Mouse (Mus musculus): Measurements from ENCODE around the gene Gm20458. TPM values are rescaled to one million over a fixed set of nuclear protein-coding genes. Genes with fewer than 3 reads are reported as not detected.

Gm20458 gene
- total and polyA plus RNA-seq, 3 experiments = 8.0 to 17.2 (median 9.2) TPM

DNA sequence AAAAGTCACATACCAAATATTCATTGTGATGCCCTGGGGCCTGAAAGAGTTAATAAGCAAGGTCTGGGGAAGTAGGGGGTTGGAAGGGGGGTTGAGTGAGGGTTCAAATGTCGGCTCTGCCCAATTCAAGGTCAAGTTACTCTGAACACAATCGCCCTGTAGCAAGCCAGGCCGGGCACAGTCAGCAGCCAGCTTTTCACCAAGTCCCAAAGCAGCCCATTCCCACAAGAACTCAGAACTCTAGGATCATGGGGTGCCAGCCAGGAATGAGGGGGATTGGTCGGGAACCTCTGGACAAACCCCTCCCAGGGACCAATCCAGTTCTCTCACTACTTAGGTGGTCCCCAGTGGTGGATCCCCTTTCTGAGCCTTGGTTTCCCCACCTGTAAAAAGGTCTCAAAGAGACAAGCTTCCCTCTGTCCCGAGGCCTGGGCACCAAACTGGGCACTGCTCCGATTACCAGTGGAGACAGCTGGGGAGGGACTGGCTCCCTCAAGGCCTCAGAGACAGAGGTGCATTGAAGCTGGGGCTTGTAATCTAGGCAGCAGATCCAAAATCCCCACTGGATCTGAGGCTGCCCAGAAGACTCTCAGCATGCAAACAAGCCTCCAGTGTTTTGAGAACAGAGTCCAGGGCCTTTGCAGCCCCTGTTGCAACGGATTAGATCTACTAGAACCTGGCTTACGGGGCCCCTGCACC is 24.4 kb upstream of the Gm20458 start:
- peaks cover 12% of the 10 kb centered on the region for H3K4me1 ChIP-seq (ENCODE audit: control insufficient read depth, insufficient read depth, low read length)
- 46% methylated on average over 8 of the region's 8 CpGs for WGBS
- no peak for TF ChIP-seq EP300 (IDR thresholded peaks at IDR 0.05; ENCODE audit: insufficient read depth, low read depth, low read length)
- no peak for TF ChIP-seq POLR2A (IDR thresholded peaks at IDR 0.05; ENCODE audit: insufficient read depth, low read depth, low read length)
- TF ChIP-seq CTCF (IDR thresholded peaks at IDR 0.05) = no peak
- H3K4me3 ChIP-seq = no peak overlapping the region
- no peak overlapping the region for H3K9ac ChIP-seq (ENCODE audit: low read depth, low read length)
- H3K36me3 ChIP-seq (ENCODE audit: control insufficient read depth, insufficient read depth, low read length) = no peaks in the 10 kb centered on the region
- DNase-seq = no peak
- H3K27ac ChIP-seq = peak overlapping the region; percentile 9; the same call in 1 of the 2 replicates
- no peaks in the 10 kb centered on the region for H3K79me2 ChIP-seq (replicated peaks; ENCODE audit: control insufficient read depth, insufficient read depth, low read length)
- intact Hi-C loops (cut with DNase I) = no loop called here
- H3K27me3 ChIP-seq (ENCODE audit: control insufficient read depth, insufficient read depth, low read length) = no peaks in the 10 kb centered on the region

GRCm38 (mm10) chr2:164436961-164437360 is 23.8 kb upstream of the Gm20458 start:
- H3K36me3 ChIP-seq (ENCODE audit: control insufficient read depth, insufficient read depth, low read length) = no peaks in the 10 kb centered on the region
- no peak overlapping the region for H3K9ac ChIP-seq (ENCODE audit: low read depth, low read length)
- peak in 1 of 2 experiments; percentile 47 for DNase-seq
- TF ChIP-seq POLR2A (IDR thresholded peaks at IDR 0.05; ENCODE audit: insufficient read depth, low read depth, low read length) = no peak
- TF ChIP-seq EP300 (IDR thresholded peaks at IDR 0.05; ENCODE audit: insufficient read depth, low read depth, low read length) = no peak
- no peak for TF ChIP-seq CTCF (IDR thresholded peaks at IDR 0.05)
- no peaks in the 10 kb centered on the region for H3K27me3 ChIP-seq (ENCODE audit: control insufficient read depth, insufficient read depth, low read length)
- intact Hi-C loops (cut with DNase I) = no loop called here
- peaks cover 12% of the 10 kb centered on the region for H3K4me1 ChIP-seq (ENCODE audit: control insufficient read depth, insufficient read depth, low read length)
- peak overlapping the region; percentile 9; the same call in 1 of the 2 replicates for H3K27ac ChIP-seq
- no peaks in the 10 kb centered on the region for H3K79me2 ChIP-seq (replicated peaks; ENCODE audit: control insufficient read depth, insufficient read depth, low read length)
- 64% methylated on average over 3 of the region's 3 CpGs for WGBS
- no peak overlapping the region for H3K4me3 ChIP-seq

DNA sequence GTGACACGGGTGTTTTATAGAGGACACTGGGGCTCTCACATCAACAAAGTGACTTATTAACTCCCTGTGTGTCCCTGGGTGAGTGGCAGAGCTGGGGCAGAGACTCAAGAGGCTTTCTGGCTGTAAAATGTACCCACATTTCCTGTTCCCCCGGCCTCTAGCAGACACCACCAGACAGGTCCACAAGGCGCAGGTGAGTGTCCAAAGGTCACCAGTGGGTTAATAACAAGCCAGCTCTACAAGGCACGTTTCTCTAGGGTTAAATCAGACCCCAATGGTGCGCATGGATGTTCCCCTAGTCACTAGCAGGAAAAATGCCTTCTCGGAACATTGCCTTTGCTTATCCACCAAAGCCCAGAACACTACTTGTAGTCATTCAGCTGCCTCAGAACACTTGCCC is 23.1 kb upstream of the Gm20458 start:
- H3K27ac ChIP-seq = no peak overlapping the region
- DNase-seq = no peak
- no peaks in the 10 kb centered on the region for H3K79me2 ChIP-seq (replicated peaks; ENCODE audit: control insufficient read depth, insufficient read depth, low read length)
- intact Hi-C loops (cut with DNase I) = no loop called here
- 81% methylated on average over 6 of the region's 6 CpGs for WGBS
- H3K4me1 ChIP-seq (ENCODE audit: control insufficient read depth, insufficient read depth, low read length) = peaks cover 8% of the 10 kb centered on the region
- H3K9ac ChIP-seq (ENCODE audit: low read depth, low read length) = no peak overlapping the region
- no peaks in the 10 kb centered on the region for H3K36me3 ChIP-seq (ENCODE audit: control insufficient read depth, insufficient read depth, low read length)
- TF ChIP-seq EP300 (IDR thresholded peaks at IDR 0.05; ENCODE audit: insufficient read depth, low read depth, low read length) = no peak
- no peak for TF ChIP-seq POLR2A (IDR thresholded peaks at IDR 0.05; ENCODE audit: insufficient read depth, low read depth, low read length)
- no peak for TF ChIP-seq CTCF (IDR thresholded peaks at IDR 0.05)
- no peak overlapping the region for H3K4me3 ChIP-seq
- H3K27me3 ChIP-seq (ENCODE audit: control insufficient read depth, insufficient read depth, low read length) = no peaks in the 10 kb centered on the region

GRCm38 (mm10) chr2:164438257-164438656 is 22.5 kb upstream of the Gm20458 start:
- TF ChIP-seq EP300 (IDR thresholded peaks at IDR 0.05; ENCODE audit: insufficient read depth, low read depth, low read length) (no peak), POLR2A (IDR thresholded peaks at IDR 0.05; ENCODE audit: insufficient read depth, low read depth, low read length) (no peak), CTCF (IDR thresholded peaks at IDR 0.05) (no peak)
- Histone ChIP-seq H3K36me3 (ENCODE audit: control insufficient read depth, insufficient read depth, low read length) (no peaks in the 10 kb centered on the region), H3K27me3 (ENCODE audit: control insufficient read depth, insufficient read depth, low read length) (no peaks in the 10 kb centered on the region), H3K27ac (no peak overlapping the region), H3K4me3 (no peak overlapping the region), H3K9ac (ENCODE audit: low read depth, low read length) (no peak overlapping the region), H3K79me2 (replicated peaks; ENCODE audit: control insufficient read depth, insufficient read depth, low read length) (no peaks in the 10 kb centered on the region), H3K4me1 (ENCODE audit: control insufficient read depth, insufficient read depth, low read length) (peaks cover 7% of the 10 kb centered on the region)
- 65% methylated on average over 8 of the region's 8 CpGs for WGBS
- DNase-seq = no peak
- intact Hi-C loops (cut with DNase I) = no loop called here

GRCm38 (mm10) chr2:164439001-164439421 is 21.8 kb upstream of the Gm20458 start:
- WGBS = 51% methylated on average over 3 of the region's 3 CpGs
- TF ChIP-seq CTCF (IDR thresholded peaks at IDR 0.05) = no peak
- no peak overlapping the region for H3K4me3 ChIP-seq
- no peak overlapping the region for H3K27ac ChIP-seq
- H3K36me3 ChIP-seq (ENCODE audit: control insufficient read depth, insufficient read depth, low read length) = no peaks in the 10 kb centered on the region
- peak in 1 of 2 experiments; percentile 37 for DNase-seq
- peaks cover 7% of the 10 kb centered on the region for H3K4me1 ChIP-seq (ENCODE audit: control insufficient read depth, insufficient read depth, low read length)
- H3K9ac ChIP-seq (ENCODE audit: low read depth, low read length) = no peak overlapping the region
- no peaks in the 10 kb centered on the region for H3K79me2 ChIP-seq (replicated peaks; ENCODE audit: control insufficient read depth, insufficient read depth, low read length)
- H3K27me3 ChIP-seq (ENCODE audit: control insufficient read depth, insufficient read depth, low read length) = no peaks in the 10 kb centered on the region
- intact Hi-C loops (cut with DNase I) = no loop called here

DNA sequence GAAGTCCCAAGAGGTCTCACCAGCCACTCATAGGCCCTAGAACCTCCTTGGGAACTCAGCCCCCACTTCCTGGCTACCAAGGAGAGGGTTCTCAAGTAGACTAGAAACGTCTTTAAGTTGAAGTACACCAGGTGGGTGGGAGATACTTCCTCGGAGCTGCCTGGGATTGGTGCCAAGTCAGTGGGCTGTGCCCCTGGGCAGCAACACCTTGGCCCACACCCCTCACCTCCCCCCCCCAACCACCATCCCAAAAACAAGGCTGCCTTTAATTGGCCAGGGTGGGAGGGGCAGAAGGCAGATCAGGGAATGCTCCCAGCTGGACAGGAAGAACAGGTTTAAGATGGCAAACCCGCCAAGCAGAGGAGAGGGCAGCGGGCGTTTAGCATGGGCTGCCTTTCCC is 20.5 kb upstream of the Gm20458 start:
- no peak for TF ChIP-seq EP300 (IDR thresholded peaks at IDR 0.05; ENCODE audit: insufficient read depth, low read depth, low read length)
- TF ChIP-seq CTCF (IDR thresholded peaks at IDR 0.05) = no peak
- no peak for TF ChIP-seq POLR2A (IDR thresholded peaks at IDR 0.05; ENCODE audit: insufficient read depth, low read depth, low read length)
- no peaks in the 10 kb centered on the region for H3K36me3 ChIP-seq (ENCODE audit: control insufficient read depth, insufficient read depth, low read length)
- 75% methylated on average over 5 of the region's 5 CpGs for WGBS

More for the DNA sequence above, 20.5 kb upstream of the Gm20458 start:
- Histone ChIP-seq H3K9ac (ENCODE audit: low read depth, low read length) (no peak overlapping the region), H3K4me3 (no peak overlapping the region), H3K27me3 (ENCODE audit: control insufficient read depth, insufficient read depth, low read length) (no peaks in the 10 kb centered on the region), H3K79me2 (replicated peaks; ENCODE audit: control insufficient read depth, insufficient read depth, low read length) (no peaks in the 10 kb centered on the region), H3K4me1 (ENCODE audit: control insufficient read depth, insufficient read depth, low read length) (peaks cover 7% of the 10 kb centered on the region), H3K27ac (no peak overlapping the region)
- intact Hi-C loops (cut with DNase I) = no loop called here
- no peak for DNase-seq

Data from heart, adult 2 months (tissue).